In genomic region chr12:108393637-108394036, GRCm38 (mm10) we compare ENCODE assay signal across 11 mouse cellular contexts. TPM values are rescaled to one million over a fixed set of nuclear protein-coding genes. Genes with fewer than 3 reads are reported as not detected.
DNase-seq lines count a peak whose midpoint lies in the region; ATAC-seq and TF ChIP-seq lines count a peak whose summit lies in the region.
"Had no signal": no experiment of that assay in that cellular context is flagged by ENCODE, and none has a peak within 500 bp of the region (broad histone marks: within the 10 kb centered on the region; RNA-seq: fewer than 3 reads in every experiment).

No protein-coding gene starts in this region.

- TF ChIP-seq EP300 in heart, postnatal 0 days (IDR thresholded peaks at IDR 0.05; ENCODE audit: low read depth), result no peak

- no peak overlapping the region for H3K4me3 ChIP-seq in heart, postnatal 0 days (ENCODE audit: low read depth, low read length)
- no peak overlapping the region for H3K4me3 ChIP-seq in liver, embryonic 16.5 days (ENCODE audit: low read depth, low read length)
- H3K4me3 ChIP-seq in midbrain, embryonic 15.5 days, result no peak overlapping the region
- H3K4me3 ChIP-seq: erythroblast, embryonic 14.5 days; midbrain, embryonic 12.5 days had no signal

- no peaks in the 10 kb centered on the region for H3K36me3 ChIP-seq in heart, postnatal 0 days (replicated peaks; ENCODE audit: control insufficient read depth, insufficient read depth, low read length)
- no peaks in the 10 kb centered on the region for H3K36me3 ChIP-seq in liver, embryonic 16.5 days (ENCODE audit: control insufficient read depth, insufficient read depth)
- no peaks in the 10 kb centered on the region for H3K36me3 ChIP-seq in midbrain, embryonic 15.5 days (replicated peaks)
- H3K36me3 ChIP-seq: G1E; midbrain, embryonic 12.5 days had no signal

- H3K9ac ChIP-seq in heart, postnatal 0 days (replicated peaks; ENCODE audit: low read depth, low read length), result peak overlapping the region; percentile 44; the same call in 1 of the 2 replicates
- no peak overlapping the region for H3K9ac ChIP-seq in liver, embryonic 16.5 days (ENCODE audit: low read depth, low read length)
- H3K9ac ChIP-seq in midbrain, embryonic 15.5 days, result no peak overlapping the region
- H3K9ac ChIP-seq: midbrain, embryonic 12.5 days had no signal

- H3K4me1 ChIP-seq in heart, postnatal 0 days (ENCODE audit: control insufficient read depth, insufficient read depth), result peaks cover 20% of the 10 kb centered on the region
- no peaks in the 10 kb centered on the region for H3K4me1 ChIP-seq in liver, embryonic 16.5 days (ENCODE audit: control insufficient read depth, low read depth, low read length)
- peaks cover 35% of the 10 kb centered on the region for H3K4me1 ChIP-seq in midbrain, embryonic 15.5 days

- TF ChIP-seq CTCF in heart, postnatal 0 days (IDR thresholded peaks at IDR 0.05; ENCODE audit: low read depth), result no peak; the same call in 1 of the 2 replicates

- H3K27ac ChIP-seq in heart, postnatal 0 days (ENCODE audit: low read depth), result peak overlapping the region; percentile 75
- H3K27ac ChIP-seq in liver, embryonic 16.5 days (ENCODE audit: low read length), result no peak overlapping the region
- no peak overlapping the region for H3K27ac ChIP-seq in midbrain, embryonic 15.5 days
- H3K27ac ChIP-seq: midbrain, embryonic 12.5 days had no signal

- DNase-seq in left cerebral cortex, adult 18-20 months (ENCODE audit: low spot score in 2 of 2), result peak; percentile 29 to 33
- DNase-seq in left cerebral cortex, adult 8-10 months (ENCODE audit: low spot score in 2 of 2), result no peak
- DNase-seq in cerebellum, postnatal 14 days, result peak; percentile 43 to 48
- peak; percentile 87 for DNase-seq in heart, postnatal 0 days (ENCODE audit: low spot score)
- DNase-seq in testis, postnatal 10 days (ENCODE audit: low spot score), result peak; percentile 90
- no peak for DNase-seq in T-cell, adult 2 months (ENCODE audit: low spot score)

- peak; percentile 84 for ATAC-seq in heart, postnatal 0 days (ENCODE audit: insufficient read depth, low read depth)
- ATAC-seq in liver, embryonic 16.5 days (ENCODE audit: low read depth), result peak; percentile 50; the same call in 1 of the 2 replicates
- no peak for ATAC-seq in midbrain, embryonic 15.5 days (replicated peaks)

- WGBS in heart, postnatal 0 days, result 40% methylated on average over 4 of the region's 4 CpGs
- 55% methylated on average over 4 of the region's 4 CpGs for WGBS in liver, embryonic 16.5 days (ENCODE audit: insufficient replicate concordance)
- WGBS in midbrain, embryonic 15.5 days, result 79% methylated on average over 4 of the region's 4 CpGs

- no peaks in the 10 kb centered on the region for H3K9me3 ChIP-seq in heart, postnatal 0 days (replicated peaks; ENCODE audit: control insufficient read depth, low read length)
- H3K9me3 ChIP-seq in liver, embryonic 16.5 days (replicated peaks; ENCODE audit: control insufficient read depth, low read length), result no peaks in the 10 kb centered on the region
- H3K9me3 ChIP-seq in midbrain, embryonic 15.5 days, result no peaks in the 10 kb centered on the region
- H3K9me3 ChIP-seq: midbrain, embryonic 12.5 days had no signal

- H3K27me3 ChIP-seq in heart, postnatal 0 days (ENCODE audit: control insufficient read depth, insufficient read depth, low read length), result no peaks in the 10 kb centered on the region
- H3K27me3 ChIP-seq in liver, embryonic 16.5 days (ENCODE audit: control insufficient read depth, insufficient read depth, low read depth, low read length), result no peaks in the 10 kb centered on the region
- H3K27me3 ChIP-seq in midbrain, embryonic 15.5 days (replicated peaks), result no peaks in the 10 kb centered on the region
- H3K27me3 ChIP-seq: midbrain, embryonic 12.5 days had no signal

- H3K4me2 ChIP-seq in heart, postnatal 0 days (ENCODE audit: low read depth, low read length), result no peak overlapping the region
- no peak overlapping the region for H3K4me2 ChIP-seq in liver, embryonic 16.5 days (ENCODE audit: low read depth, low read length)
- no peak overlapping the region for H3K4me2 ChIP-seq in midbrain, embryonic 15.5 days
- H3K4me2 ChIP-seq: midbrain, embryonic 12.5 days had no signal

RNA-seq across cellular contexts. Expression of gene Eml1, which starts 22.9 kb away (rescaled TPM):
- 10 to 100 TPM; 60.4 to 64.1 TPM for total RNA-seq in left cerebral cortex, adult 18-20 months (2021)
- total RNA-seq in left cerebral cortex, adult 8-10 months (2022), result 10 to 100 TPM; 60.1 to 66.2 (median 60.8) TPM
- total RNA-seq in heart, postnatal 0 days (2014; rRNA removed; ENCODE audit: low replicate concordance), result 69.3 and 80.6 TPM in 2 replicates
- 61.3 and 65.2 TPM in 2 replicates for polyA plus RNA-seq in heart, postnatal 0 days (2015; fragmentation: Nextera tagmentation; extraction: Ambion mirVana)
- polyA plus RNA-seq in liver, embryonic 16.5 days (2015; fragmentation: Nextera tagmentation; extraction: Ambion mirVana), result 6.4 TPM in 2 replicates
- polyA plus RNA-seq in midbrain, embryonic 15.5 days (2015; fragmentation: Nextera tagmentation; extraction: Ambion mirVana), result 52.9 and 61.3 TPM in 2 replicates
- polyA plus RNA-seq: G1E had no signal

RNA-seq across cellular contexts. Expression of gene Cyp46a1, which starts 59.5 kb away (rescaled TPM):
- total RNA-seq in left cerebral cortex, adult 18-20 months (2021), result 100 to 1,000 TPM; 259 to 273 TPM
- 100 to 1,000 TPM; 254 to 259 (median 256) TPM for total RNA-seq in left cerebral cortex, adult 8-10 months (2022)
- total RNA-seq in heart, postnatal 0 days (2014; rRNA removed; ENCODE audit: low replicate concordance), result 1.0 and 3.6 TPM in 2 replicates
- 3.0 and 3.1 TPM in 2 replicates for polyA plus RNA-seq in heart, postnatal 0 days (2015; fragmentation: Nextera tagmentation; extraction: Ambion mirVana)
- 0.25 TPM in 2 replicates for polyA plus RNA-seq in liver, embryonic 16.5 days (2015; fragmentation: Nextera tagmentation; extraction: Ambion mirVana)
- 23.6 and 24.9 TPM in 2 replicates for polyA plus RNA-seq in midbrain, embryonic 15.5 days (2015; fragmentation: Nextera tagmentation; extraction: Ambion mirVana)
- polyA plus RNA-seq: erythroblast, embryonic 14.5 days; G1E had no signal

Comparison
In these comparisons a context has a peak if more than half of its experiments do, and no peak if none do; other contexts are left out.
1. DNase-seq: peak in left cerebral cortex, adult 18-20 months (2 of 2), cerebellum, postnatal 14 days (2 of 2), heart, postnatal 0 days (single experiment) and testis, postnatal 10 days (single experiment); none in left cerebral cortex, adult 8-10 months (0 of 2) and T-cell, adult 2 months (single experiment).
2. RNA of gene Cyp46a1, which starts 59.5 kb away (total RNA-seq): 259 to 273 TPM in left cerebral cortex, adult 18-20 months and 254 to 259 TPM in left cerebral cortex, adult 8-10 months; 1.0 to 3.6 TPM in heart, postnatal 0 days; every median in the first group is over 10 times any median in the second.